Mouse (Mus musculus): ENCODE measurements around the gene Ddb1.
"Not testable (repeated sequence)": the region's sequence is repeated elsewhere in the genome, so short reads cannot be mapped to it uniquely, and the experiment has no call there.

Gene Ddb1

DNA sequence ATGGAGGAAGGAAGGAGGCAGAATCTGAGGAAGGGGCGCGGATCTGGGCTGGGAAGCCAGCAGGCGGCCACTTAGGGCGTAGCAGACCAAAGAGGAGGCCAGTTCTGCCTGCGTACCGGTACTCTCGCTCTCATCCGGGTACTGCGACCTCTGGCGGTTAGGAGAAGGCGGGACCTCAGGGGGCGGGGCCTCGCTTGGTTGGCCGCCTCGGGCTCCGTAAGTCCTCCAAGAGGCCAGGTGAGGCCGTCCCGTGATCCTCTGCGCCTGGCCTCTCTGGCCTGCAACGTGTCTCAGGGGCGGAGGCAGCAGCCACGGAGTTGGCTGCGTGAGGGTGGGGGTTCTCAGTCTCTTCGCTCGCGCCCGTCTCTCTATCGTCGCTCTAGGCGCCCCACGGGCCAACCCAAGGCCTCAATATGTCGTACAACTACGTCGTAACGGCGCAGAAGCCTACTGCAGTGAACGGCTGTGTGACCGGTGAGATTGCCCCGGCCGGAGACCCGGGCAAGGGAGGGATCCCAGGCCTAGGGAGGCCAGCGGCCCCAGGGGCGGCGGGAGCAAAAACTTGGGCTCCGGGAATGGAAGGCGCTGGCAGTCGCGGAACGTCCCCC is at the start of gene Ddb1, which contains the start of gene Tkfc:
Gene Ddb1, plus strand, starts transcription at position 35 of the 608 bp plus-strand sequence.
Gene Tkfc, minus strand, starts transcription at position 362 of the 608 bp plus-strand sequence.
- peak; percentile 93 for DNase-seq (ENCODE audit: low read depth, low spot score)

DNA sequence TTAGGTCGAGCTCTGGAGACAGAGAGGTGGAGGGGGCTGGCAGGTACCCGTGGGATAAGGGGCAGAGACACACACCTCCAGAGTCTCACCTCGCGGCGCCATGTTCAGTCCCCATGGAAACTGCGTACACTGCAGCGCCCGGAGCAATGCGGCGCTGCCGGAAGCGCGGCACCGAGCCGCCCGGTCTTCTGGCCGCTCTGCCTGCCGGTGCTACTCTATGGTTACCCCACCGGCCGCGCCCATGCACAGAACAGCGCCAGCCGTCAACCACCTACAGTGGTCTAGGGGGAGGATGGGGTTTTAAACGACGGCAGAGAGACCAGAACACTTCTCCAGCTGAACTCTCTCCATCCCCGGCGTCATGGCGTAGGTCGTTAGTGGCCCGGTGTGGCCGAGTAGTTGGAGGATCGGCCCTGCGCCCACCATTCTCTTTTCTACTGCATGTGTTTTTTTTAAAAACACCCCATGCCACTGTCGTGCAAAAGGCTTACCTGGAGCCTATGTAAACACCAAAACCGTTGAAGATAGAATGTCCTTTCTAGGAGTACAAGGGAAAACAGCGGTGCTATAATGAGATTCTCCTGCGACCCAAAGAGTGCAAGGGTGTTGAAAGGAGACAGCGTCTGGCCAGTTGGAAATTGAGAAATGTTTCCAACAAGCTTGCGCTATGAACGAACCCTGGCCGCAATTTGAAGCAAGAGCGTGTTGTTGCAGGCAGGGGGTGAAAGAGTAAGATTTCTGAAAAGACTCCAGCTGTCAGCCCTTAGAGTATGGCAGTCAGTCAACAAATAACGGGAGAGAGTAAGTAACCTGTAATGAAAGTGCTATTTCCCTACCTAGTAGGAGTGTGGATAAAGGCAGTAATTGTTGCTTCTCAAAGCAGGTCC is 49.3 kb upstream of the Ddb1 start, which contains the start of gene Tmem216:
Gene Tmem216, minus strand, starts transcription at position 615 of the 887 bp plus-strand sequence.
- DNase-seq (ENCODE audit: low read depth, low spot score): peak; percentile 67

DNA sequence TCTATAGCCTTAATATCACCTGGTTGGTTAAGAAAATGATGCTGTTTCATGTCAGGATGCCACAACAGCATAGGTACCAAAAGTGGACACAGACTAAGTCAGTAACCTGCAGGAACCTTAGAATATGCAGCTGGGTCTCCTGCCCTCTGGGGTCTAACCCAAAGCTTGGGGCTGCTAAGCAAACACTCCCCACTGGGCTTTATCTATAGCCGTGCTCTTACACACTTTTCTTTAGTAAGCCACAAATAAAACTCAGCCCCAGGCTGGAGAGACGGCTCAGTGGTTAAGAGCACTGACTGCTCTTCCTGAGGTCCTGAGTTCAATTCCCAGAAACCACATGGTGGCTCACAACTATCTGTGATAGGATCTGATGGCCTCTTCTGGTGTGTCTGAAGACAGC is 48.1 kb upstream of the Ddb1 start:
- no peak for DNase-seq (ENCODE audit: low read depth, low spot score)

DNA sequence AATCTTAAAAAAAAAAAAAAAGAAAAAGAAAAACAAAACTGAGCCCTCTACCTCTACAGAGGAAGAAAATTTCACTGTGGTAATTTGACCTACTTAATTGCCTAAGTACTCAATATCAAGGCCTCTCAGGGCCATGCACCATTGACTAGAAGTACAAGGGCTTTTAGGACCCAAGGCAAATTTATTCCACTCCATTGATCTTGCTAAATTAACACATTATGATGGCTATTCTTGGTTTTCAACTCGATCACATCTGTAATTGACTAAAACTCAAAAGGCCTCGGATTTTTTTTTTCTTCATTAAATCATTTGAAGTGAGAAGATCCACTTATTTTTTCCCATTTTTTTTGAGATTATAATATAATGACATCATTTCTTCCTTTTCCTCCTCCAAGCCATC is 47.7 kb upstream of the Ddb1 start:
- no peak for DNase-seq (ENCODE audit: low read depth, low spot score)

DNA sequence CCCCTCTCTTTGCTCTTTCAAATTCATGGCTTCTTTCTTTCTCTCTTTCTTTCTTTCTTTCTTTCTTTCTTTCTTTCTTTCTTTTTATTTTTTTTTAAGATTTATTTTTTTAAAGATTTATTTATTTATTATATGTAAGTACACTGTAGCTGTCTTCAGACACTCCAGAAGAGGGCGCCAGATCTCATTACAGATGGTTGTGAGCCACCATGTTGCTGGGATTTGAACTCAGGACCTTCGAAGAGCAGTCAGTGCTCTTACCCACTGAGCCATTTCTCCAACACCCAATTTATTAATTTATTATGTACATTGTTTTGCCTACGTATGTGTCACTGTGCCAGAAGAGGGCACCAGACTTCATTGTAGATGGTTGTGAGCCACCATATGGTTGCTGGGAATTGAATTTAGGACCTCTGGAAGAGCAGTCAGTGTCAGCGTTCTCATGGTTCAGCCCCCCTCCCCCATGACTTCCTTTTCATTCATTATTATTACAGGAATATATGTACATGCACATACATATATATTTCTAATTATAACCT is 47.2 kb upstream of the Ddb1 start:
- DNase-seq (ENCODE audit: low read depth, low spot score): not testable (repeated sequence)

DNA sequence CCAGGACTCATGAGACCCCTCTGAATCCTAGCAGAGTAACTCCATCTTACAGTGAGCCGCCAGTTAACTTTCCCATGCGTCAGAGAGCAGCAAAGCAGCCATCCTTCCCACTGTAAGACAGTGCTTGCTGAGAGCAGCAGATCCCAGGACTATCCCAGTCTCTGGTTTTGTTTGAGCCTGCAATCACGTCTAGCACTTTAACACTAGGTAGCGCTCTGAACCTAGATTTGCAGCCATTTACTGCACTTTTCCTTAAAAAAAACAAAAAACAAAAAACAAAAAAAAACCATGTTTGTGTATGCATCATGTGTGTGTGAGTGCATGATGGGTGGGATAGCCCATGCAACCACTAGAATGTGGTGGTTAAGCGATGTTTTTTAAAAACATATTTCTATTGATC is 45.0 kb upstream of the Ddb1 start:
- DNase-seq (ENCODE audit: low read depth, low spot score): no peak

DNA sequence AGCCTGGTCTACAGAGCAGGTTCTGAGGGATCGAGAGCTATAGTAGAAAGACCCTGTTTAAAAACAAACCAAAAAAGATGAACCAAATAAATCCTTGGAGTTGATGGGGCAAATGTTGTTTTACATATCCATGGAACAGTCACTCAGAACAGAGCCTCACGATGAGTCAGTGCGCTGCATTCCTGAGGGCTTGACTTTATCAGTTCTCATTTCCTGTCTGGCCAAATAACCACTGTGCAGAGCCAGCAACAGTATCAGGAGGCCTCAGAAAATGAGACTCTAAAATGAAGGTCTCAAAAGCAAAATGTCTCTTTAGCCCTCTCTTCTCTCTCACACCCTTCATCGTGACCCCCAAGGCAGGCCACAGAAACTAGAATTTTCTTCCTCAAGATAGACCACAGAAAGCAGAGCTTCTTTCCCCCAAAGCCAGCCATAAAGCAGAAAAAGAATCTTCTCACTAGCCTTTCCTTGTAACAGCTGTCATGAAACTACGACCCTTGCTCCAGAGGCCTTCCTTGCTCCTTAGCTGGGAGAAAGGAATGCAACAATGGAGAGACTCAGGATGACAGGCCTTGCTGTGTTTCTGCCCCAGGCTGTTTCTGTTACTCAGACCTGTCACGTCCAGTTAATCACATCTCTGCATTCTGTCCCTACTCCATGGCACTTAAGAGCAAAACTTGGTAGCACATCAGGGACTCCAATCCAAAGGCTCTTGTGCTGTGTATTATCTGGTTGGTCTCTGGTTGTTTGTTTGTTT is 43.4 kb upstream of the Ddb1 start:
- DNase-seq (ENCODE audit: low read depth, low spot score): no peak

DNA sequence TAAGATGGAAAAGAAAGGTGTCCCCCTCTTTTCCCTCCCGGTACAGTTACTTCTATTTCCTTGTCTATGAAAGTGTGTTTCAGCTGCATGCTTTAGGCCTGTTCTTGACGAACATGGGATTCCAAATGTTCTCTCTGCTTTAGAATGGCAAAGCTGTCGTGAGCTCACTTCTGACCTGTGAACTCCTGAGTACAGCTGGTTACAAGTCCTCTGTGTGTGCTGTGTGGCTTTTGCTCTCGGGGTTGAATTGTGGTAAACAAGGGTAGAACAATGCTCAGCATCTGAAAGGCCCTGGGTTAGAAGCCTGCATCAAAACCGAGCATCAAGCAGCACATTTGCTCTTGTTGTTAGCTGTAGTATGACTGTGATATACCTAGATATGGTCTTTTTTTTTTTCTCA is 42.8 kb upstream of the Ddb1 start:
- no peak for DNase-seq (ENCODE audit: low read depth, low spot score)

DNA sequence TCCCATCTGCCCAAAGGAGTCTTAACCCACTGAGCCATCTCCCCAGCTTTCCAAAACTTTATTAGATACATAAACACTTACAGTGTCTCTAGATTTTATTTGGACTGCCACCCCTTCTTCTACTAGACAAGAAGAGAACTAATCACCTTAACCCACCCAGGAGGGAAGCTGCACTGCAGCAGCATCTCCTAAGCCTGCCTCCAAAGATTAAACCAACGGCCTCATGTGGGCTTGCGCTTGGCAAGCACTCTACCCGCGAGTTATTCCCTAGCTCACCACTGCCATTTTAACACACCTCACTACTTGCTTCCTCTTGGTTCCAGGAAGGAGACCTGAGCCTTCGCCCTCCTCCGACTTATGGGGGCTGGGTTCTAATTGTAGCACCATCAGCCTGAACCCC is 40.8 kb upstream of the Ddb1 start:
- no peak for DNase-seq (ENCODE audit: low read depth, low spot score)

DNA sequence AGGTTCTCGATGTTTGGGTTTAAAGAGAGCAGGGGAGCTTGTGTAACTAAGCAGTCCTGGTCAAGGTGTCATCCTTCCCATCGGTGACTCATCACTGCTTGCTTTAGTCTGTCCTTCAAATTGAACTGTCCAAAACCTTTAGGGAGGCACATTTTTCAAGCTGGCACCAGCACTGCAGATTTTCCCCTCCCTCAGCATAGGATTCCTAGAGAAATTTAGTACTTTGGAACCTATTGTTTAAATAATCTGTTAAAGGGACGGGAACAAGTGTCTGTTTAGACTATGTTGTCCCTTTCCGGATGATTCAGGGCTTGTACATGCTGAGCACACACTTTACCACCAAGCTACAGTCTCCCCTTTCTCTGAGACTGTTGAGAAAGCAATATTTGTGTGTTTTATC is 39.9 kb upstream of the Ddb1 start:
- no peak for DNase-seq (ENCODE audit: low read depth, low spot score)

DNA sequence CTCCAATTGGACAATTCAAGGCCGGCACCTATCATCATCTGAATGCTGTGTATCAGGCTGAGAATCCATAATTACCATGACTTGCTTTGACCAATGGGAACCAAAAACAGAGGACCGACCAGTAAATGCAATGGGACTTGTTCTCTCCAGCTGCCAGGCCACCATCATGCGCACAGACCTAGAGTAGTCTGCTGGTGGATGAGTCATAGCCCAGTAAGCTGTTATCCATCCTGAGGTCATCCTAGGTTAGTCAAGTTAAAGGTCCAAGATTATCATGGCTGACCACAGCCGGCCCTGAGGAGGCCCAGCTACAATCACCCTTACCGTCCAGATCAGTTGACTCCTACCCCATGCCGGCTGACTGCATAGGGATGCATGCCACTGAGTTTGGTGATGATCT is 35.5 kb upstream of the Ddb1 start:
- no peak for DNase-seq (ENCODE audit: low read depth, low spot score)

DNA sequence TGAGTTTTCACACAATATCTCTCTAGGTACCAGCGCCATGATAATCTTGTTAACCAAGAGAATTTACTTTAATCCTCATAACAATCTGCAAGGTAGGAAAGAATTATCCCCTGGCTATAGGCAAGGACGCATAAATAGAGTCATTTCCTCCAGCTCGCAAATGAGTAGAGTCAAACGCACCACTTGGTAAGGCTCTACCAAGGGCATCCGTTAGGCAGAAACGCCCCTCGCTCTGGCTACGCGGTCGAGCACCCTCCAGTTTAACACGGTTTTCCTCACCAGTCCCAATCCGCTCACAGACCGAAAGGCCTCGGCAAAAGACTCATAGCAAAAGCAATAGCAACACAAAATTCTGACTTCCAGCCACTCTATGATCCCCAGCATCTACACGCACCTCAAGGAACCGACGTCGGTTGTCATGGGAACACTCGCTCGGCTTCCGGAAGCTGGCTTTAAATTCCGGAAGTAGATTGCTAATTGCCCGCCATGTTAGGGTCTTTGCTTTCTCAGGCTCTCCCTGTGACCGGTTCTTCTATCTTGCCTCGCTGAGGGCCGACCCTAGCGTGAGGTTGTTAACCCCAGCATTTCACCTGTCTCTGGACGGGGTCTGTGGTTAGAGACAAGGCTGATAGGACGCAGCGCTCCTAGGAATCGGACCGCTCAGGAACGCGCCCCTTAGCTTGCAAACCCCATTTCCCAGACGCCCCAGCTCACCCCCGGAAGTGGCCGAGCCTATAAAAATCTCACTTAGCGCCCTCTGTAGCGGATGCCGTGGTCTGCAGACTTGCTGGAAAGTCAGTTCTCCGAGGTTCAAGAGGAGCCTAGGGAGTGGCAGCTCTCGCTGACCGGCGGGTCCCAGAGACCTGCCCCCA is 28.2 kb upstream of the Ddb1 start, which contains the start of the genes Cyb561a3 and Tmem138:
Gene Cyb561a3, plus strand, starts transcription at position 483 of the 872 bp plus-strand sequence.
Gene Tmem138, minus strand, starts transcription at position 673 of the 872 bp plus-strand sequence.
- DNase-seq (ENCODE audit: low read depth, low spot score): peak; percentile 93

DNA sequence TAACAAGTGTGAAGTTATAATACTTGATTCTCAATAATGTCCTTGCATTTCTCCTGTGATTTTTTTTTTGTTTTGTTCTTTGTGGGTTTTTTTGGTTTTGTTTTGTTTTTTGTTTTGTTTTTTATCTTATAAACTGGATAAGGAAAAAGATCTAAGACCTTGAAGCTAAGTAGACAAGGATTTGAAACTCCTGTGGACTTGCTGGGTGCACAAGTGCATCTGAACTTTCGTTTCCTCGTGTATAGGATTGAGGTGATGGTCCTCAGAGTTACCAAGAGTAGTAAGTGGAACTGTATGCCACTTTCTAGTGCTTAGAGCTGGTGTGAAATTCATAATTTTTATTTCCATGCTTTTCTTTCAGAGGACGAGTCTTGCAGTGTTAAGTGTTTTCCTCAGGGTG is 25.0 kb upstream of the Ddb1 start:
- no peak for DNase-seq (ENCODE audit: low read depth, low spot score)

DNA sequence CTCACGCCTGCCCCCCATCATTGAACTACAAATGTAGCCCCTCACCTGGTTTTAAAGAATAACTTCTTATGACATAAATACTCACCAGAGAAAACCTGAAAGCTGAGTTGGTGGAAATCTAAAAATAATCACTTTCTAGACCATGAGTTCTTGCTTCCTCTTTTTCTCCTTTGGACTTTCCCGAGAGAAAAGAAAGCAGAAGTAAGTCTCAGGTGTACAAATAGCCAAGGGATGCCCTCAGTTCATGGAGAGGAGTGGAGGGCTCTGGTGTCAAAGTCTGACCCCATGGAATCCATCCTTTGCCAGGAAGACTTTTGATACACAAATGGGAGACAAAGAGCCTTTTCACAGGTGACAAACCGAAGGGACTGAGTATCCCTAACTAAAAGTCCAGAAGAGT is 24.4 kb upstream of the Ddb1 start:
- no peak for DNase-seq (ENCODE audit: low read depth, low spot score)

DNA sequence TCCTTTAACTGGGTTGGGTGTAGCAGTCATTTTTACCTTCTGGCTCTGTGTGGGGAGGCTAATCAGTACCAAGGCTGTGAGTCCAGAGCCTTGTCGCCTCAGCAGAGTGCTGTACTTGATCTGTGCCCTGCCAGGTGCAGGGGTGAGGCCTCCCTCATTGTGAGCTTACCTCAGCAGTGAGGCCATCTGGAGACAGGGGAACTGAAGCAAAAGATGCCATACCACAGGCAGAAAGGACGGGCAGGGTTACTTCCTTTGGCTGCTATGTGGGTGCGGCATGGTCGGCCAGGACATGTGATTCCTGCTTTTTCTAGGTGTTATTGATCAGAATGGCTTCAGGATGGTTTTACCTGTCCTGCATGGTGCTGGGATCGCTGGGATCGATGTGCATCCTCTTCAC is 23.1 kb upstream of the Ddb1 start:
- DNase-seq (ENCODE audit: low read depth, low spot score): no peak

DNA sequence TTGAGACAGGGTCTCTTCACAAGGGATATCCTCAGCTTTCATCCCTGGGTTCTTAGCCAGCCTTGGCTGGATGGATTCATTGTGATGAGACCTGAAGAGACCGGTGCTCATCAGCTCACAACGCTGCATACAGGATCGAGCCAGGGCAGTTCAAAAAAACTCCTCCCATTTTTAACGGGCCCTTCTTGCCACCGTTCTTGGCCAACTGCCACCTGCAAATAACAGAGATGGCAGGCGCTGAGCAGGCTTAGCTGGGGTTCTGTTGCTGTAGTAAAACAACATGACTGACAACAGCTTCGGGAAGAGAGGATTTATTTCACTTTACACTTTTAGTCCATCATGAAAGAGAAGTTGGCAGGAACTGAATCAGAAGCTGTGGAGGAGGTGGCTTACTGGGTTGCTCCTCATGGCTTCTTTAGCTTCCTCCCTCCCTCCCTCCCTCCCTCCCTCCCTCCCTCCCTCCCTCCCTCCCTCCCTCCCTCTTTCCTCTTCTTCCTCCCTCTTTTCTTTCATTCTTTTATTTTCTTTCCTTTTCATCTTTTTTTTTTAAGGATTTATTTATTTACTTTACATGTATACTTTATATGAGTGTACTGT is 21.5 kb upstream of the Ddb1 start:
- DNase-seq (ENCODE audit: low read depth, low spot score): no peak

DNA sequence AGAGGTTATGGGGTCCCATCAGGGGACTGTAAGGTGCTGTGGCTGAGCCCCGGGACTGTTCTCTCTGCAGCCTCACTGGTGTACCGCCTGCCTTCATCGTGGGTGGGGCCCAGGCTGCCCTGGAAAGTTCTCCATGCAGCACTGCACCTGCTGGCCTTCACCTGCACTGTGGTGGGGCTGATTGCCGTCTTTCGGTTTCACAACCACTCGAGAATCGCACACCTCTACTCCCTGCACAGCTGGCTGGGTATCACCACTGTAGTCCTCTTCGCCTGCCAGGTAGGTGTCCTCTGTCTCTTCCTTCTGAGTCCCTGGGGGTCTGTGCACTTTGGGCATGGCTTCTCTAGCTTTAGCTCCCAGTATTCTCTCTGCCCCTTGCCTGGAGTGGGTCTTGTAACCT is 20.0 kb upstream of the Ddb1 start:
- no peak for DNase-seq (ENCODE audit: low read depth, low spot score)

DNA sequence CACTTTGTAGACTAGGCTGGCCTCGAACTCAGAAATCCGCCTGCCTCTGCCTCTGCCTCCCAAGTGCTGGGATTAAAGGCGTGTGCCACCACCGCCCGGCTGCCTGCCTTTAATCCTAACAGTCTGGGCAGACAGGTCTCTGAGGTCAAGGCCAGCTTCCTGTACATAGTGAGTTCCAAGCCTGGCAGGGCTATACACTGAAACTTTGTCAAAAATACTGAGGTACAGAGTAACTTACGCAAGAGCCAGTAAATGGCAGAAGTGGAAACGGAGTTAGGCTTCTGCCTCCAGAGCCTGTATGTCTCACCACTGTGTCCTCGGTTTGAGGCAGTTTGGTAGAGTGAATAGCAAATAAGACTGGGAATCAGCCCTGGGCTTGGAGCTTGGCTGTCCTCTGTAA is 17.9 kb upstream of the Ddb1 start:
- DNase-seq (ENCODE audit: low read depth, low spot score): no peak

DNA sequence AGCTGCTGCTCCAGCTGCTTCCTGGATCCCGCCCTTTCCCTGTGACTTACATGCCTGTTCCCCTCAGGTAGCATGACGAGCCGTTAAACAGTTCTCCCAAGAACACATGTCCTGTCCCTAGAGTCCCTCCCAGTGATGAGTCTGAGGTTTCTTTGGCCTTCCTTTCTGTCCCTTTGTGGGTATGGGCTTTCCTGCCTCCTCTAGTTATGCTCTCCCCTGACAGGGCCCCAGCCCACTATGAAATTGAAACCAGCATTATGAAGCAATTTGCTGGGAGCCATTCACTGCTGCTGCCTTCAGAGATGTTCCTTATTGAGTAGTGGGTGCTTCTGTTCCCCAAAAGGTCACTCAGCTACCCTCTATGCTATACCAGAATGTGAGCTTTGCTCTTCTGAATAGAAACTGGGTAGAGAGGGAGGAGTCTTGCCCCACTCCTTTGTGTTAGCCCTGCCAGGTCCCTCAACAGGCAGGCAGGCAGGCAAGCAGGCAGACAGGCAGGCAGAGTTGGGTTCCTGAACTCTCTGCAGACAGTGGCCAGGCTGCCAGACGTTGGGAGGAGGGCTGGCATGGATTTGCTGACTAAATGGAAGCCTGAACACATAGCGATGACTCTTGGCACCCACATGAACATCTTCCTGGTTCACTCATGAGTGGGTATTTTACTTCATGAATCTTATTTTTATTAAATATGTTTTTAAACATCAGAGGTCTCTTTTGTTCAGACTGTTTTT is 15.8 kb upstream of the Ddb1 start:
- no peak for DNase-seq (ENCODE audit: low read depth, low spot score)

DNA sequence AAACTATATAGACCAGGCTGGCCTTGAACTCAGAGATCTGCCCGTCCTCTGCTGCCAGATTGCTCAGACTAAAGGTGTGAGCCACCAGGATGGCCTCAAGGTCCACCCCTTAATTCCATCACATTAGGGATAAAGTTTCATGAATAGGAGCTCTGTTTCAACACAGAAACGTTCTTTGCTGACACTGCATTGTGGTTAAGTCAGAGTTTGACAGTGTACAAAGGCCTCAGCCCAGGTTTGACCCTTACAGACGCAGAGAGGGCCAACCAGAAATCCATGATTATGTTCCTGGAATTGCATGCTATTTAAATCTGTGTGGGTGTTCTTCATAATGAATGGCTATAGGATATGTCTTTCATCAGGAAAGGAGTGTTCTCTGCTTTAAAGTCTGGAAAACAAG is 14.8 kb upstream of the Ddb1 start:
- DNase-seq (ENCODE audit: low read depth, low spot score): no peak
